Mouse (Mus musculus) midbrain, embryonic 12.5 days (tissue): Measurements from ENCODE around the gene Sun2. TPM values are rescaled to one million over a fixed set of nuclear protein-coding genes. Genes with fewer than 3 reads are reported as not detected.

ENCODE experiments used
- ATAC-seq: fragments of 200-750 bp; cut with Nextera tagmentation; 2 replicates; pipeline ENCODE4 v1.8.0; 2017; ENCODE audit warnings: low read depth, moderate TSS enrichment, moderate library complexity; ENCODE audit not compliant: low FRiP score
- H3K27ac ChIP-seq: fragments of 300-500 bp; sonication (generic); replicated peaks from 2 replicates; pipeline ENCODE4 v1.5.1; 2016; ENCODE audit warnings: mild to moderate bottlenecking
- H3K27me3 ChIP-seq: fragments of 300-500 bp; sonication (generic); 2 replicates; pipeline ENCODE4 v1.6.1; 2016; ENCODE audit warnings: mild to moderate bottlenecking
- H3K36me3 ChIP-seq: fragments of 300-500 bp; sonication (generic); 2 replicates; pipeline ENCODE4 v1.6.1; 2016
- H3K4me1 ChIP-seq: fragments of 300-500 bp; sonication (generic); 2 replicates; pipeline ENCODE4 v1.6.1; 2016
- H3K4me2 ChIP-seq: fragments of 300-500 bp; sonication (generic); replicated peaks from 2 replicates; pipeline ENCODE4 v1.6.1; 2016; ENCODE audit warnings: mild to moderate bottlenecking, moderate library complexity
- H3K4me3 ChIP-seq: fragments of 300-500 bp; sonication (generic); 2 replicates; pipeline ENCODE4 v1.5.1; 2016; ENCODE audit warnings: mild to moderate bottlenecking
- H3K9ac ChIP-seq: fragments of 300-500 bp; sonication (generic); replicated peaks from 2 replicates; pipeline ENCODE4 v1.6.1; 2016; ENCODE audit warnings: mild to moderate bottlenecking, moderate library complexity
- H3K9me3 ChIP-seq: fragments of 300-500 bp; sonication (generic); 2 replicates; pipeline ENCODE4 v1.6.1; 2016; ENCODE audit warnings: mild to moderate bottlenecking
- WGBS: fragments of 180-500 bp; shearing (Covaris S2); methylation state at CpG from one replicate; pipeline ENCODE4 v1.1.7; 2016; 5-methylcytosine and 5-hydroxymethylcytosine counted together
- polyA plus RNA-seq: library from polyadenylated mRNA; unstranded; fragments of >200 nt; fragmentation: Nextera tagmentation; extraction: Ambion mirVana; gene quantifications from 2 replicates; pipeline ENCODE4 v1.2.1, GENCODE M21; 2016

The Sun2 gene
- polyA plus RNA-seq, 1 experiment from 2014 or later = 8.0 TPM

- Histone ChIP-seq H3K4me3 (no peak overlapping the region), H3K4me2 (no peak overlapping the region), H3K27me3 (no peaks in the 10 kb centered on the region), H3K9ac (no peak overlapping the region), H3K9me3 (no peaks in the 10 kb centered on the region), H3K4me1 (0 out of 2 replicates have a peak, but pooled peaks cover 3% of the 10 kb centered on the region), H3K27ac (no peak overlapping the region), H3K36me3 (peaks cover 72% of the 10 kb centered on the region)
- WGBS = 89% methylated on average over 8 of the region's 8 CpGs
- no peak for ATAC-seq
Observed at GRCm38 (mm10) chr15:79720267-79720666, 22.1 kb downstream of the Sun2 start.

- Histone ChIP-seq H3K4me3 (no peak overlapping the region), H3K9me3 (no peaks in the 10 kb centered on the region), H3K27me3 (no peaks in the 10 kb centered on the region), H3K4me2 (no peak overlapping the region), H3K9ac (no peak overlapping the region), H3K4me1 (no peaks in the 10 kb centered on the region), H3K27ac (no peak overlapping the region), H3K36me3 (peaks cover 95% of the 10 kb centered on the region)
- whole genome bisulfite sequencing = 87% methylated on average over 6 of the region's 6 CpGs
- no peak for ATAC-seq
Observed at GRCm38 (mm10) chr15:79716710-79717109, 25.6 kb downstream of the Sun2 start.

- 96% methylated on average over 7 of the region's 7 CpGs for WGBS
- no peaks in the 10 kb centered on the region for H3K4me1 ChIP-seq
- ATAC-seq = no peak
Observed at GRCm38 (mm10) chr15:79715646-79716045, 26.7 kb downstream of the Sun2 start.

GRCm38 (mm10) chr15:79708229-79708822 is 34.0 kb downstream of the Sun2 start:
- WGBS = 87% methylated on average over 5 of the region's 5 CpGs
- H3K4me2 ChIP-seq = no peak overlapping the region
- H3K27ac ChIP-seq = no peak overlapping the region
- H3K4me3 ChIP-seq = no peak overlapping the region
- H3K27me3 ChIP-seq = no peaks in the 10 kb centered on the region
- ATAC-seq = no peak
- H3K36me3 ChIP-seq = peaks cover 70% of the 10 kb centered on the region
- no peaks in the 10 kb centered on the region for H3K4me1 ChIP-seq
- no peaks in the 10 kb centered on the region for H3K9me3 ChIP-seq
- no peak overlapping the region for H3K9ac ChIP-seq

More at GRCm38 (mm10) chr15:79715646-79716045, 26.7 kb downstream of the Sun2 start:
- no peaks in the 10 kb centered on the region for H3K9me3 ChIP-seq
- H3K4me3 ChIP-seq = no peak overlapping the region
- peaks cover 100% of the 10 kb centered on the region for H3K36me3 ChIP-seq
- no peak overlapping the region for H3K27ac ChIP-seq
- no peaks in the 10 kb centered on the region for H3K27me3 ChIP-seq
- no peak overlapping the region for H3K9ac ChIP-seq
- H3K4me2 ChIP-seq = no peak overlapping the region

GRCm38 (mm10) chr15:79706603-79707214 is 35.6 kb downstream of the Sun2 start:
- Histone ChIP-seq H3K9ac (no peak overlapping the region), H3K9me3 (no peaks in the 10 kb centered on the region), H3K4me3 (no peak overlapping the region), H3K36me3 (peaks cover 54% of the 10 kb centered on the region), H3K27me3 (no peaks in the 10 kb centered on the region), H3K4me2 (no peak overlapping the region), H3K4me1 (no peaks in the 10 kb centered on the region), H3K27ac (no peak overlapping the region)
- no peak for ATAC-seq
- 90% methylated on average over 17 of the region's 17 CpGs for WGBS

GRCm38 (mm10) chr15:79697558-79698187 is 44.7 kb downstream of the Sun2 start:
- WGBS = 83% methylated on average over 9 of the region's 9 CpGs
- Histone ChIP-seq H3K4me2 (no peak overlapping the region), H3K27ac (no peak overlapping the region; the same call in 1 of the 2 replicates), H3K9me3 (no peaks in the 10 kb centered on the region), H3K9ac (no peak overlapping the region), H3K4me1 (peaks cover 18% of the 10 kb centered on the region), H3K36me3 (peaks cover 19% of the 10 kb centered on the region), H3K4me3 (no peak overlapping the region), H3K27me3 (no peaks in the 10 kb centered on the region)
- no peak for ATAC-seq

- ATAC-seq = no peak
- Histone ChIP-seq H3K36me3 (peaks cover 19% of the 10 kb centered on the region), H3K4me1 (peaks cover 24% of the 10 kb centered on the region), H3K27me3 (no peaks in the 10 kb centered on the region), H3K4me3 (no peak overlapping the region), H3K9ac (no peak overlapping the region), H3K9me3 (no peaks in the 10 kb centered on the region), H3K27ac (no peak overlapping the region; the same call in 1 of the 2 replicates), H3K4me2 (no peak overlapping the region)
- WGBS = 90% methylated on average over 6 of the region's 6 CpGs
Observed at GRCm38 (mm10) chr15:79697011-79697410, 45.3 kb downstream of the Sun2 start.

GRCm38 (mm10) chr15:79696508-79696907 is 45.8 kb downstream of the Sun2 start:
- ATAC-seq = no peak
- Histone ChIP-seq H3K4me3 (no peak overlapping the region), H3K9ac (no peak overlapping the region), H3K27me3 (no peaks in the 10 kb centered on the region), H3K9me3 (no peaks in the 10 kb centered on the region), H3K36me3 (peaks cover 19% of the 10 kb centered on the region), H3K4me1 (peaks cover 29% of the 10 kb centered on the region), H3K27ac (no peak overlapping the region), H3K4me2 (no peak overlapping the region)
- 91% methylated on average over 2 of the region's 2 CpGs for WGBS

- Histone ChIP-seq H3K4me1 (peaks cover 31% of the 10 kb centered on the region), H3K4me3 (no peak overlapping the region), H3K36me3 (peaks cover 19% of the 10 kb centered on the region), H3K9ac (no peak overlapping the region), H3K27ac (no peak overlapping the region), H3K9me3 (no peaks in the 10 kb centered on the region), H3K27me3 (no peaks in the 10 kb centered on the region), H3K4me2 (no peak overlapping the region)
- ATAC-seq = no peak
- 75% methylated on average over 3 of the region's 3 CpGs for WGBS
Observed at GRCm38 (mm10) chr15:79695516-79695915, 46.8 kb downstream of the Sun2 start.

GRCm38 (mm10) chr15:79694512-79694911 is 47.8 kb downstream of the Sun2 start:
- no peaks in the 10 kb centered on the region for H3K9me3 ChIP-seq
- 88% methylated on average over 4 of the region's 4 CpGs for WGBS
- no peak overlapping the region for H3K4me2 ChIP-seq
- H3K4me1 ChIP-seq = peaks cover 38% of the 10 kb centered on the region
- H3K4me3 ChIP-seq = no peak overlapping the region
- no peak overlapping the region for H3K27ac ChIP-seq
- no peaks in the 10 kb centered on the region for H3K27me3 ChIP-seq
- H3K9ac ChIP-seq = no peak overlapping the region
- H3K36me3 ChIP-seq = peaks cover 19% of the 10 kb centered on the region
- no peak for ATAC-seq

- H3K4me2 ChIP-seq = no peak overlapping the region
- H3K36me3 ChIP-seq = peaks cover 16% of the 10 kb centered on the region
- H3K9ac ChIP-seq = no peak overlapping the region
- H3K27me3 ChIP-seq = 0 out of 2 replicates have a peak, but pooled peaks cover 4% of the 10 kb centered on the region
- H3K9me3 ChIP-seq = no peaks in the 10 kb centered on the region
- H3K27ac ChIP-seq = no peak overlapping the region
- 91% methylated on average over 11 of the region's 11 CpGs for WGBS
- no peak for ATAC-seq
- H3K4me1 ChIP-seq = peaks cover 38% of the 10 kb centered on the region
- H3K4me3 ChIP-seq = no peak overlapping the region
Observed at GRCm38 (mm10) chr15:79693740-79694139, 48.6 kb downstream of the Sun2 start.

GRCm38 (mm10) chr15:79692334-79692733 is 50.0 kb downstream of the Sun2 start:
- H3K9ac ChIP-seq = no peak overlapping the region
- H3K9me3 ChIP-seq = no peaks in the 10 kb centered on the region
- no peak for ATAC-seq
- peaks cover 42% of the 10 kb centered on the region for H3K4me1 ChIP-seq
- H3K4me2 ChIP-seq = peak overlapping the region; percentile 98
- H3K4me3 ChIP-seq = no peak overlapping the region
- H3K27me3 ChIP-seq = 0 out of 2 replicates have a peak, but pooled peaks cover 4% of the 10 kb centered on the region
- 77% methylated on average over 5 of the region's 5 CpGs for WGBS
- H3K27ac ChIP-seq = no peak overlapping the region
- peaks cover 16% of the 10 kb centered on the region for H3K36me3 ChIP-seq
